Mouse (Mus musculus) left cerebral cortex, postnatal 36 days (tissue): ENCODE data around the gene Rep15. TPM values are rescaled to one million over a fixed set of nuclear protein-coding genes. Genes with fewer than 3 reads are reported as not detected.

Source experiments
- DNase-seq, 2 experiments: peaks; one replicate each; pipeline ENCODE4 v3.0.0; 2021 to 2022; ENCODE audit warnings: low spot score in 2 of 2, mixed read lengths in 1 of 2
- intact Hi-C: fragments of 180-260 bp; cut with DNase I; formaldehyde crosslinking; loops from one replicate; pipeline ENCODE4 v1.15.1; 2025
- total RNA-seq, 2 experiments: library from RNA; stranded (reverse); gene quantifications; 2 replicates each; pipeline ENCODE4 v1.2.3; 2021

Rep15 gene
- total RNA-seq, 2 experiments from 2014 or later: 1.1 to 2.7 TPM

- intact Hi-C loops: no loop called here
- DNase-seq: no peak
Observed at GRCm38 (mm10) chr6:147024761-147025160, 7.6 kb upstream of the Rep15 start.

GRCm38 (mm10) chr6:147028396-147028795 lies 4.0 kb upstream of the Rep15 start:
- no peak for DNase-seq
- intact Hi-C loops: no loop called here

GRCm38 (mm10) chr6:147029591-147029990 lies 2.8 kb upstream of the Rep15 start:
- no peak for DNase-seq
- intact Hi-C loops: no loop called here

GRCm38 (mm10) chr6:147030096-147030885 lies 2.1 kb upstream of the Rep15 start:
- intact Hi-C loops: no loop called here
- no peak for DNase-seq

GRCm38 (mm10) chr6:147042291-147043290 lies 10.2 kb downstream of the Rep15 start, which contains the start of gene Mrps35:
Gene Mrps35 (plus strand): TSS chr6:147042764.
- intact Hi-C loops: loop anchor here (5.0 kb wide), 1 partner anchor 50 kb away; the partner anchor contains the start of gene Klhl42
- DNase-seq: peak; percentile 88 to 90

- intact Hi-C loops: loop anchor here (5.0 kb wide), 1 partner anchor 49 kb away; the partner anchor contains the start of gene Klhl42
- DNase-seq: no peak
Observed at GRCm38 (mm10) chr6:147043633-147044032, 11.2 kb downstream of the Rep15 start.

- DNase-seq: no peak
- intact Hi-C loops: no loop called here
Observed at GRCm38 (mm10) chr6:147049239-147049805, 16.9 kb downstream of the Rep15 start.

- intact Hi-C loops: no loop called here
- no peak for DNase-seq
Observed at GRCm38 (mm10) chr6:147051666-147052065, 19.3 kb downstream of the Rep15 start.

GRCm38 (mm10) chr6:147052440-147052839 lies 20.1 kb downstream of the Rep15 start:
- intact Hi-C loops: no loop called here

GRCm38 (mm10) chr6:147053785-147054646 lies 21.6 kb downstream of the Rep15 start:
- DNase-seq: no peak
- intact Hi-C loops: no loop called here

More at GRCm38 (mm10) chr6:147052440-147052839, 20.1 kb downstream of the Rep15 start:
- no peak for DNase-seq

- intact Hi-C loops: no loop called here
- no peak for DNase-seq
Observed at GRCm38 (mm10) chr6:147055374-147055977, 23.1 kb downstream of the Rep15 start.

- DNase-seq: no peak
- intact Hi-C loops: no loop called here
Observed at GRCm38 (mm10) chr6:147059326-147059725, 26.9 kb downstream of the Rep15 start.

- DNase-seq: no peak
- intact Hi-C loops: no loop called here
Observed at GRCm38 (mm10) chr6:147061630-147062029, 29.2 kb downstream of the Rep15 start.

GRCm38 (mm10) chr6:147062034-147062433 lies 29.6 kb downstream of the Rep15 start:
- intact Hi-C loops: no loop called here

GRCm38 (mm10) chr6:147062694-147063093 lies 30.3 kb downstream of the Rep15 start:
- DNase-seq: no peak

More at GRCm38 (mm10) chr6:147062034-147062433, 29.6 kb downstream of the Rep15 start:
- DNase-seq: no peak

GRCm38 (mm10) chr6:147064226-147064943 lies 32.0 kb downstream of the Rep15 start:
- no peak for DNase-seq
- intact Hi-C loops: no loop called here

More at GRCm38 (mm10) chr6:147062694-147063093, 30.3 kb downstream of the Rep15 start:
- intact Hi-C loops: no loop called here

- intact Hi-C loops: no loop called here
- DNase-seq: no peak
Observed at GRCm38 (mm10) chr6:147064944-147065261, 32.5 kb downstream of the Rep15 start.
